Mouse (Mus musculus) liver, postnatal 0 days (tissue): ENCODE measurements around the gene Gsdma2. TPM values are rescaled to one million over a fixed set of nuclear protein-coding genes. Genes with fewer than 3 reads are reported as not detected.

Experiments used
- ATAC-seq: fragments of 200-750 bp; cut with Nextera tagmentation; 2 replicates; pipeline ENCODE4 v1.8.0; 2017; ENCODE audit warnings: mild to moderate bottlenecking, moderate library complexity
- DNase-seq: peaks from one replicate; pipeline ENCODE4 v3.0.0-alpha.2; 2016
- H3K27ac ChIP-seq: fragments of 300-500 bp; sonication (generic); 2 replicates; pipeline ENCODE4 v1.5.1; 2014; ENCODE audit warnings: antibody characterized with exemption, moderate library complexity, mild to moderate bottlenecking, low read depth
- H3K27me3 ChIP-seq: fragments of 300-500 bp; sonication (generic); 2 replicates; pipeline ENCODE4 v1.6.1; 2014; ENCODE audit warnings: low read length, control low read depth, mixed read lengths; ENCODE audit not compliant: insufficient read depth
- H3K36me3 ChIP-seq: fragments of 300-500 bp; sonication (generic); replicated peaks from 2 replicates; pipeline ENCODE4 v1.6.1; 2014; ENCODE audit warnings: mild to moderate bottlenecking, control low read depth, low read length, moderate library complexity, mixed read lengths; ENCODE audit not compliant: insufficient read depth
- H3K4me1 ChIP-seq: fragments of 300-500 bp; sonication (generic); 2 replicates; pipeline ENCODE4 v1.6.1; 2014; ENCODE audit warnings: antibody characterized with exemption, mild to moderate bottlenecking, control low read depth; ENCODE audit not compliant: insufficient read depth
- H3K4me2 ChIP-seq: fragments of 300-500 bp; sonication (generic); 2 replicates; pipeline ENCODE4 v1.6.1; 2014; ENCODE audit warnings: low read depth, mild to moderate bottlenecking, low read length, moderate library complexity, mixed read lengths
- H3K4me3 ChIP-seq: fragments of 300-500 bp; sonication (generic); 2 replicates; pipeline ENCODE4 v1.5.1; 2014; ENCODE audit warnings: low read depth, low read length
- H3K9ac ChIP-seq: fragments of 300-500 bp; sonication (generic); replicated peaks from 2 replicates; pipeline ENCODE4 v1.6.1; 2014; ENCODE audit warnings: mild to moderate bottlenecking, moderate library complexity
- H3K9me3 ChIP-seq: fragments of 300-500 bp; sonication (generic); 2 replicates; pipeline ENCODE4 v1.6.1; 2016; ENCODE audit warnings: mild to moderate bottlenecking, control low read depth, low read length, mixed read lengths
- CTCF ChIP-seq: sonication (generic); IDR thresholded peaks from 2 replicates; pipeline ENCODE4 v1.5.1; 2016; ENCODE audit warnings: antibody characterized with exemption, low read depth
- EP300 ChIP-seq: IDR thresholded peaks from 2 replicates; pipeline ENCODE4 v1.6.1; 2016; ENCODE audit warnings: antibody characterized with exemption, low read depth, mild to moderate bottlenecking
- WGBS: fragments of 180-500 bp; shearing (Covaris S2); extraction: QIAGEN DNeasy Blood & Tissue Kit; methylation state at CpG from one replicate; pipeline ENCODE4 v1.1.7; 2014; ENCODE audit not compliant: insufficient replicate concordance; 5-methylcytosine and 5-hydroxymethylcytosine counted together
- polyA plus RNA-seq: library from polyadenylated mRNA; unstranded; fragments of >200 nt; fragmentation: Nextera tagmentation; extraction: Ambion mirVana; gene quantifications from 2 replicates; pipeline ENCODE4 v1.2.1, GENCODE M21; 2015

The Gsdma2 gene
- polyA plus RNA-seq, result not detected in 2 replicates

GRCm38 (mm10) chr11:98646459-98646858, at the start of gene Gsdma2:
Gsdma2 (plus strand) TSS chr11:98646759.
- Histone ChIP-seq H3K27ac (no peak within 1 kb of the TSS), H3K4me1 (no peaks in the 10 kb centered on the region), H3K27me3 (peaks cover 3% of the 10 kb centered on the region; the same call in 1 of the 2 replicates), H3K36me3 (no peaks in the 10 kb centered on the region), H3K4me2 (no peak within 1 kb of the TSS), H3K9ac (no peak within 1 kb of the TSS), H3K4me3 (no peak within 1 kb of the TSS), H3K9me3 (no peaks in the 10 kb centered on the region)
- ATAC-seq (no peak), DNase-seq (no peak)
- WGBS, result 39% methylated on average over 2 of the region's 2 CpGs
- no peak for TF ChIP-seq EP300
- no peak for TF ChIP-seq CTCF

GRCm38 (mm10) chr11:98597363-98597762, 49.2 kb upstream of the Gsdma2 start:
- DNase-seq (peak; percentile 89), ATAC-seq (peak; percentile 68)
- Histone ChIP-seq H3K4me3 (no peak overlapping the region), H3K36me3 (no peaks in the 10 kb centered on the region), H3K27ac (no peak overlapping the region), H3K4me2 (no peak overlapping the region), H3K9me3 (no peaks in the 10 kb centered on the region), H3K9ac (no peak overlapping the region), H3K4me1 (peaks cover 7% of the 10 kb centered on the region; the same call in 1 of the 2 replicates), H3K27me3 (peaks cover 43% of the 10 kb centered on the region)
- WGBS, result 27% methylated on average over 6 of the region's 6 CpGs
- TF ChIP-seq EP300 (no peak), CTCF (peak; percentile 92)

- no peak for DNase-seq
- H3K4me1 ChIP-seq, result peaks cover 7% of the 10 kb centered on the region; the same call in 1 of the 2 replicates
- no peaks in the 10 kb centered on the region for H3K9me3 ChIP-seq
- no peak for ATAC-seq
- H3K27ac ChIP-seq, result no peak within 1 kb of the TSS
- 76% methylated on average over 8 of the region's 8 CpGs for WGBS
- H3K36me3 ChIP-seq, result no peaks in the 10 kb centered on the region
- H3K9ac ChIP-seq, result no peak within 1 kb of the TSS
- H3K4me3 ChIP-seq, result no peak within 1 kb of the TSS
- H3K27me3 ChIP-seq, result peaks cover 43% of the 10 kb centered on the region
- TF ChIP-seq EP300 (no peak), CTCF (no peak)
- H3K4me2 ChIP-seq, result no peak within 1 kb of the TSS
These were observed 48.6 kb upstream of the Gsdma2 start, which contains the start of gene Lrrc3c for GRCm38 (mm10) chr11:98597991-98598390. Lrrc3c (plus strand) TSS chr11:98598291.

GRCm38 (mm10) chr11:98598851-98599290, 47.7 kb upstream of the Gsdma2 start:
- no peaks in the 10 kb centered on the region for H3K9me3 ChIP-seq
- WGBS, result 59% methylated on average over 18 of the region's 18 CpGs
- H3K4me3 ChIP-seq, result no peak overlapping the region
- ATAC-seq (no peak), DNase-seq (no peak)
- TF ChIP-seq EP300 (no peak), CTCF (no peak)
- H3K27me3 ChIP-seq, result peaks cover 43% of the 10 kb centered on the region
- H3K4me1 ChIP-seq, result peaks cover 7% of the 10 kb centered on the region; the same call in 1 of the 2 replicates
- no peaks in the 10 kb centered on the region for H3K36me3 ChIP-seq
- no peak overlapping the region for H3K27ac ChIP-seq
- no peak overlapping the region for H3K9ac ChIP-seq
- H3K4me2 ChIP-seq, result no peak overlapping the region

- Histone ChIP-seq H3K27ac (no peak overlapping the region), H3K36me3 (no peaks in the 10 kb centered on the region), H3K27me3 (peaks cover 43% of the 10 kb centered on the region), H3K4me3 (no peak overlapping the region), H3K4me1 (peaks cover 7% of the 10 kb centered on the region; the same call in 1 of the 2 replicates), H3K9ac (no peak overlapping the region), H3K4me2 (no peak overlapping the region), H3K9me3 (no peaks in the 10 kb centered on the region)
- TF ChIP-seq EP300, result no peak
- no peak for TF ChIP-seq CTCF
- DNase-seq (no peak), ATAC-seq (no peak)
- 15% methylated on average over 18 of the region's 18 CpGs for WGBS
These were observed 47.3 kb upstream of the Gsdma2 start for GRCm38 (mm10) chr11:98599291-98599690.

- no peak overlapping the region for H3K9ac ChIP-seq
- H3K9me3 ChIP-seq, result no peaks in the 10 kb centered on the region
- peaks cover 47% of the 10 kb centered on the region for H3K27me3 ChIP-seq
- peaks cover 5% of the 10 kb centered on the region; the same call in 1 of the 2 replicates for H3K4me1 ChIP-seq
- no peaks in the 10 kb centered on the region for H3K36me3 ChIP-seq
- no peak overlapping the region for H3K27ac ChIP-seq
- ATAC-seq (peak; percentile 36; the same call in 1 of the 2 replicates), DNase-seq (peak; percentile 72)
- H3K4me3 ChIP-seq, result peak overlapping the region; percentile 8; the same call in 1 of the 2 replicates
- TF ChIP-seq CTCF (no peak), EP300 (no peak)
- 3% methylated on average over 20 of the region's 20 CpGs for WGBS
- peak overlapping the region; percentile 61 for H3K4me2 ChIP-seq
These were observed 44.4 kb upstream of the Gsdma2 start for GRCm38 (mm10) chr11:98602090-98602690.
